Mouse (Mus musculus) myocyte (in vitro differentiated cells): ENCODE measurements around the gene St6galnac3.

Experiments used
- CEBPB ChIP-seq: IDR thresholded peaks from 2 replicates; pipeline ENCODE4 v1.6.1; 2011; ENCODE audit warnings: mild to moderate bottlenecking, moderate library complexity; ENCODE audit not compliant: poor library complexity, insufficient read depth, severe bottlenecking
- MAX ChIP-seq: IDR thresholded peaks from one replicate; pipeline ENCODE4 v1.6.1; 2011; ENCODE audit warnings: low read depth, mild to moderate bottlenecking, control low read depth
- POLR2A ChIP-seq: IDR thresholded peaks from one replicate; pipeline ENCODE4 v1.6.1; 2011; ENCODE audit warnings: low read depth, mild to moderate bottlenecking, control low read depth, moderate library complexity; ENCODE audit not compliant: insufficient read length
- USF1 ChIP-seq: IDR thresholded peaks from one replicate; pipeline ENCODE4 v1.6.1; 2011; ENCODE audit warnings: low read depth, mild to moderate bottlenecking, control low read depth, moderate library complexity

DNA sequence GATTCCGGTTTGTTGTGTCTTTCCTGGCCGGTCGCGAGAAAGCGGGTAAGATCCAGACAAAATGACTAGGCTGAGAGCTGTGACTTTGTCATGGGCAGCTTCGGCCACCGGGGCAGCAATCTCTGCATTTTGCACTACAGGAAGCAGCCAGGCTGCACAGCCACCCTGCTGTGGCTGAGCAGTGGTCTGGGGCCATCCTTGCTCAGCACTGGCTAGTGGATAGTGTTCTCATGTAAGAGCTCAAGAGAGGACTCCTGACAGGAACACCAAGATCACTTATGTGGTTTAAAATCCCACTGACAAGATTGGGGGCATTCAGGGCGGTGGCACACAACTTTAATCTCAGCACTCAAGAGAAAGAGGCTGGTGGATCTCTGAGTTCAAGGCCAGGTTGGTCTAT lies 469.1 kb downstream of the St6galnac3 start:
- TF ChIP-seq POLR2A = no peak
- TF ChIP-seq CEBPB = no peak
- no peak for TF ChIP-seq MAX
- TF ChIP-seq USF1 = no peak
